Mouse (Mus musculus): ENCODE measurements around the gene Fgb.

- TF ChIP-seq CTCF (IDR thresholded peaks at IDR 0.05; ENCODE audit: low read depth) (peak; percentile 72), EP300 (IDR thresholded peaks at IDR 0.05; ENCODE audit: low read depth) (no peak)
These were observed 54.3 kb downstream of the Fgb start for GRCm38 (mm10) chr3:82995368-82995767.

Data from liver, embryonic 14.5 days (tissue).